Mouse (Mus musculus) megakaryocyte, embryonic 14.5 days (primary cell): Measurements from ENCODE around the gene Ldlrad1.

ENCODE experiments used
- FLI1 ChIP-seq: IDR thresholded peaks from 2 replicates; pipeline ENCODE4 v1.6.1; 2012; ENCODE audit warnings: low read length, inconsistent platforms, mixed read lengths
- GATA1 ChIP-seq: IDR thresholded peaks from 3 replicates; pipeline ENCODE4 v1.6.1; 2012; ENCODE audit warnings: mixed read lengths, low read length, inconsistent platforms, borderline replicate concordance

DNA sequence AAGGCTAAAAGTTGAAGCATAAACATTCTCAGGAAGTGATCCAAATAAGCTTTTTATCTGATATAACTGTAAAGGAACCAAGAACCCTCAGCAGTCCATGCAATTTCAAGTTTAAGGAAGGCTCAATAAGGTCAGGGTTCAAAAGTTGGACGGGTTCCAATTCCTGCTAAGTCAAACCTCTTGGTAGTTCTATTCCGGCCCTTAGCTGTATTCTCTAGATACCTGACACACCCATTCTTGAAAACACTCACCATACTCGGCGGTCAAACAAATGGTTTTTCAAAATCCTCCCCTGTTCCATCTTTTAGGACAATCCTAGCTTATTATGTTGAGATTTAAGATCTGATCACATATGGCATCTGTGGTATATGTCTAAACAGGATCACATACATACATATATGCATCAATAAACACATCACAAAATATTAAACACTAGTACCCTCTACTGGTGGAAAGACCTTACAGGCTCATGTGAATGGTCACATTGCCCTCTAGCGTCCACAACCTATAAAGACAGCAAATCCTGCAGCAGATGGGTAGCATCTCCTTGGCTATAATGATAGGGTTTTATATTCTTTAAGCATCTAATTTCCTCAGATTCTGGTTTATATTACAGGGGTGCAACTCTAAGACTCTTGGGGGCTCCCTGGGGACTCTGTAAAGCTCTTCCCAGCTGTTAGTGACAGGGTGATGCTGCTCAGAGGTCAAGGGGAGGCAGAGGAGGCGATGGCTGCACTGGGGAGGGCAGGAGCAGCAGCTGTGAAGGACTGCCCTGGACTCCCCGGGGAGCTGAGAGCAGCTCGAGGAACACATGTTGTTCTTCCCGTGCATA, 45.0 kb upstream of the Ldlrad1 start:
- TF ChIP-seq GATA1 (no peak), FLI1 (no peak)
